Mouse (Mus musculus) gastrocnemius, postnatal 10 days (tissue): ENCODE measurements at regions not wholly inside any gene's neighbourhood (a gene's known extent, or its start where the extent isn't known, plus 50 kb on each side); places are given as distances from the start of the nearest gene placed in this dataset.

Experiments
- DNase-seq: peaks from one replicate; pipeline ENCODE4 v3.0.0; 2021; ENCODE audit warnings: mixed read lengths

DNA sequence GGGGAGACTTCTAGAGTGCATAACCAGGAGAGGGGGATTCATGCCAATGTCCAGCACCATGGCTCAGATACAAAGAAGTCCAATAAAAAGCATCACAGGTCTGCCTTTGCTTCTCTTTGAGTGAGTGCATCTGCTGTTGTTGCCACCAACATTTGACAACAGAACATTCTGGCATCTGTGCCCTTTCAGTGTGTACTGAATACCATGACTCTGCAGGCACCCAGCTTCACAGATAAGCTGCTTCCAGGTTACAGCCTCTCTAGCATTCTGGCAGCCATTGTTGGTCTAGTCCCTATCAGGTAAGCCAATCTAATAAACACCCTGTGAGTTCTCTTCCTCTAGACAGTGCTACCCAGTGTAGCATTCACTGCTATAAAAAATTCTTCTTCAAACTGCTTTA, 160.4 kb upstream of the AI593442 start:
- no peak for DNase-seq

DNA sequence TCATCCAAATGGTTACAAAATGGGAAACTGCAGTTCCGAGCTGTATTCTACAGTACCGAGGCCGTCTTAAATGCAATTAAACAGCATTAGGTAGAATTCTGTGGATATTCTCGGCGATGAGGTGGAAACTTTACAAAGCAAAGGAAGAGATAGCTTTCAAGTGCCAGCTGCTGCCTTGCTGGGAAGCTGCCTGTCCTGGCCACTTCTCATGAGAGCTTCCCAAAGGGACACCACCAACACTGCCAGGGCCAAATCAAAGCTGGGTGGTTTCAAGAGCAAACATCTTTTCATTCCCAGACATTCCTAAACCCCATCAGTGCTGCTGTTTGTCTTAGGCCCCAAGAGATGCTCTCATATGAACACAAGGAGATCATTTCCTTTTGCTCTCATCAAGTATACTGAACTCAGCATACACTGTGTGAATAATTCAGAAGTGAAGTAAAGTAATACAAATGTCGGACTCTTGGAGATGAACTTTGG, 156.6 kb upstream of the AI593442 start:
- DNase-seq = no peak

DNA sequence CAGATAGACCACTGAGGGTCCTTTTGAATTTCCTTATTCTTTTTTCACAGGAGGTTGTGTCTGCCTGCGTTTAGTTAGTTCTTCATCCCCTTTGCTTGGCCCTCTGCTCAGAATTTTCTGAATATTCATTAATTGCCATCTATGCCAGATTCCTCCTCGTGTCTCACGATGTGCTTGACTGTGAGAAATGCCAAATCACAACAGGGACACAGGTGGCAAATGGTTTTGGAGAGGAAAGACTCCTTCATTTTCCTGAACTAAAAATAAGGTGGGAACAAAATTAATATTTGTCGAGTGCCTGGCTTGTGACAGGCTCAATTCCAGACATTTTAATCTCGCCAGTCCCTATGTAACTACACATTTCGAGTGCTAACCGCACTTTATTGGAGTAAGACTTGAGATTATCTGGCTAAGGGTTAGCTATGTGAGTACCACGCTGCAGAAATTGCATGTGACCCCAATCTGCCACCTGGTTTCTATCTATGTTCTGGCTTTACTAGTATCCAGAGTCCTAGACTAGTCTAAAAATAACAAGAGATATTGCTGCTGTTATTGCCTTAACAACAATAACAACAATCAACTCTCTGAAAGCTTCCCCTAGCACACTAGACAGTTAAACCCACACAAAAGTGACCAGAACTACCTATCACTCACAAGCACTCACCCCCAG, 156.0 kb upstream of the AI593442 start:
- DNase-seq = no peak

DNA sequence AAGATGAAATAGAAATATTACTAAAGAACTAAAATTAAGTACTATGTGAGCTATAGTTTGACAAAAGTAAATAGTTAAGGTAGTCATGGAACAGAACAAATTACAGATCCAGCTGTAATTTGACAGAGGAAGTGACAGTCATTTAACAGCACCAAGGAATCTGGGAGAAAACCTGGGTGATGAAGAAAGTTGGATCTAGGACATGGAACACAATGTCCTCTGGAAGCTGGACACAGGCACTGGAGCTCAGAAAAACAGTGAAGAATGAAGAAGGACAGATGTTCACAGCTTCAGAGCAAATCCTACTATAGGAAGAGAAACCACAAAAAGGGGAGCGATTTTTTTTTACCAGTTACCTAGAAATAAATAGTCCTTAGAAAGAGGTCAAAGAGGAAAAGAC, 147.2 kb upstream of the AI593442 start:
- no peak for DNase-seq

DNA sequence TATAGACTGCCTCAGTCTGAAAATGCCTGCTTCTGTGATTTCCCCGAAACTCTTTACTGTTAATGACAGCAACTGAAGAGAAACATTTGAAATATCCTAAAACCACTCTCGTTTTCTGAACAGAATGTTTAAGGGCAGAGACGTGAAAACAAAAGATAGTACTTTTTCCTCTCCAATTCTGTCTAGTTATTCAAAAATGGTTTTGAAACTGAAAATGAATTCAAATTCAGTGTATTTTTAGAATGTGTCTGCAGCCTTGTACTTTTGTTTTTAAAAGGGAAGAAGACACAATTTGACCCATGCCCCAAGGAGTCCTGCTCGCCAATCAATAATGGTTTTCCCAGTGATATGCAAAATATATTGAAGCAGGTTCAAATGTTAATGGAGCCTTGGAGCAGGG, 136.7 kb upstream of the AI593442 start:
- no peak for DNase-seq

DNA sequence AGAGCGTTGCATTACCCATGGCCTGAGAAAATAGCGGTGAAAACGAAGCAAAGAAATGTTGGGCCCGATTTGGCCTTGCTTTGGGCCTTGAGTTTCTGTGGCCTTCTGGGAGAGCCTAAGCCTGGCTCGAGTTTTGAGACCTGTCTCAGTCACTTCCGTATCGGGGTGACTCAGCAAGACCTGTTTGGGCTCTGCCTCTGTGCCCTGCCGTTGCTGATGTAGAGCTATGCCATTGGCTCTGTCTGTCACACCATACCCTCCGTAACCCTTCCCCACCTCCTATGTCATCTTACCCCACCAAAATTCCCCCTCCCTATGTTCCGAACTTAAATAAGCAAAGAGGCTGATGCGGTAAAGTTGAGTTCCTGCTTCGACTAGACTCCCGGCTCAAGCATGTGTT, 123.4 kb upstream of the AI593442 start:
- DNase-seq = no peak

DNA sequence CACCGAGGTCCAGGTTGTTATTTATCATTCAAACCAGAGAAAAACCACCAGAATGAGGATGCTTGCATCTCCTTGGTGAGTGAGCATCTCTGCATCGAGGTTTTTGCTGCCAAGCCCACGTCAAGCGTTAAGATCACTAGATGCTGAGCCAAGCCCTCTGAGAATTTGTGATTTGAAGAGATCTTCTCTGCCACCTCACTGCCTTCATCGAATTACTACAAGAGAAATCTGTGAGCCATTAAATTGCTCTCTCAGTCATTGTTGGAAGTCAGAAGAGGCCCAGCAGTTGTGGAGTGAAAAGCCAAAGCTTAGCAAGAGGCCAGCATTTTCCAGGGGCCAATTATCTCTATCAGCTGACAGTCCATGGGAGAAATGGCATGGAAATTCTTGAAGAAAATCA, 122.2 kb upstream of the AI593442 start:
- no peak for DNase-seq

DNA sequence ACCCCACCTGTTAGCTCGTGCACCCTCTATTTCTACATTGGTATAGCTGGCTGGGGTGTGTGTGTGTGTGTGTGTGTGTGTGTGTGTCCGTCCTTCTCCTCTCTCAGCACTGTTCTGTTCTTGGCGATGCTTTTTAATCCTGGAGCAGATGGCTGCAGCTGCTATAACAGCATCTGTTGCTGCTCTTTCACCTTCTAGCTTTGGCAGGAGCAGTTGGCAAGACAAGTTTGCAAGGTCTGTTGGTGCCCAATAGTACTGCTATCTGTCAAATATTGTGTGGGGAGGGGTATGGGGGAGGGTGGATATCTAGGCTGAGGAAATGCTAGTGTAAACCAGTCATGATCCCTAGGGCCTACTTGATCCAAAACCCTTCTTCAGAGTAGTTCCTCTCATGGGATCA, 120.9 kb upstream of the AI593442 start:
- DNase-seq = no peak

DNA sequence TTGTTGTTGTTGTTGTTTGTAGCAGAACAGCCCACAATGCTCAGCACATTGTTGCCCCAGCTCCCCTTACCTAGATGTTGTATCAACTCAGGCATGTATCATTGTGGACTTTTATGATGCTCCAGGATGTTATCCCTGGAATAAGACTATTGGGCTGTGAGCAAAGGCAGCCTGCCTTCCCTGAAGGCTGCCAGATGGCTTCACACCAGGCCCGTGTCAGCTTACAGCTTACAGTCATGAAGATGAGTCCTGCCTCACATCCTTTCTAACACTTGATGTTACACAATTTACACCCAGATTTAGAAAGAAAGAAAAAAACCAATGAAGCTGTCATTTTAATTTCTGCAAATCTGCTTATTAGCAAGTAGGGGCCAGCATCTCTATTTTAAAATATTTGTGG, 113.0 kb upstream of the AI593442 start:
- peak; percentile 46 for DNase-seq

DNA sequence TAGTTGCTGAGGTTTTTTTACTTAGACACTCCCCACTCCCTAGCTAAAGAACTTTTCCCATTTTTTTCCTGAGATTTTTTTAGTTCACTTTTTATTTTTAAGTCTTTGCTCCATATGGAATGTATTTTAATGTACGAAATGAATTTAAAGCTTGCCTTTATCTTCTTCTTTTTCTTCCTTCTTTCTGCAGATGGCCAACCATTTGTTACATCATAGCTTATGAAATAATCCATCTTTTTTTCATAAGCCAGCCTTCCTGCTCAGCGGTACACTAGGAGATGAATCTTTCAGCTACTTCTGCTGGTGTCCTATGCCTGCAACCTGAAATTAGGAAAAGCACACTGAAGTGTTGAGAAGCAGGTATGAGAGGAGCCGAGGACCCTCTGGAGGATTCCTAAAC, 102.9 kb upstream of the AI593442 start:
- DNase-seq = no peak

DNA sequence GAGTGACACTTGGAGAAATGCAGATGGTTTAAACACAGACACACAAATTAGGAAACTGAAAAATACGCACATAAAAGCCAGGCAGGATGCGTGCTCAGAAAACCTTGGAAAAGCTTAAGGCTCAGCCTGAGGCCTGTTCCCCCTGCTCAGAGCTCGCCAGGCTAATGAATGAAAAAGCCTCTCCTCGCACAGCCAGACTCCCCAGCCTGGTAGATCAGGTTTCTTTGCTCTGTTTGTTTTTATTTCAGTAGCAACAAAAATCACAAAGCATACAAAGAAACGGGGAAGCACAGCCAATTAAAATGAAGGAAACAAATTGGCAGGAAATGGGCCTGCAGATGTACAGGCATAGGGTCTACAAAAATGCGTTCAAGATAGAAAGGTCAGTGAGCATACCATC, 97.0 kb upstream of the AI593442 start:
- no peak for DNase-seq

DNA sequence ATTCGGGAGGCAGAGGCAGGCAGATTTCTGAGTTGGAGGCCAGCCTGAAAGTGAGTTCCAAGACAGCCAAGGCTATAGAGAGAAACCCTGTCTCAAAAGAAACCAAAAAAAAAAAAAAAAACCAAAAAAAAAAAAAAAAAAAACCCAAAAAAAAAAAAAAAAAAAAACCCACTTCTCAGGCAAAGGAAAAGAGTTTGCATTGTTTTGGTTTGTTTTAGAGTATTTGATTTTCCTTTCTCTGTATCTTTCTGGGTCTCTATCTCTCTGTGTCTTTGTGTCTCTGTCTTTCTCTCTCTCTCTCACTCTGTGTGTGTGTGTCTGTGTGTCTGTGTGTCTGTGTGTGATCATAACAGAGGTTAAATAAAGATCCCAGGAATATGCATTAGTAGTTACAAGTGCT, 95.7 kb upstream of the AI593442 start:
- DNase-seq = no peak

DNA sequence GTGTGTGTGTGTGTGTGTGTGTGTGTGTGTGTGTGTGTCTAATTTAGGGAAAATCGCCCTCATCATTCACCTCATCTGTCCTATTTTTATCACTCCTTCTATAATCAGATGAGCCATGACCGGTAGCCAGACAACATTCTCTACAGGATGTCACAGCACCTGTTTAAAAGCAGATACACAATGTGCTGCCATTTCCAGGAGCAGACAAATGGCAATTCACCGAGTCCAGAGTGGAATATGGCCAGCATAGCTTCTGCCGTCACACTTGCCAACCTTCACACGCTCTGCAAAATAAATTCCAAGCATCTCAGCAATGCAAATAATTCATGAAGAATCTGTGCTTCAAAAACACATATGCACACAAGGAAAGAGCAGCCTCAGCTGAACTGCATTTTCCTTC, 88.5 kb upstream of the AI593442 start:
- DNase-seq = no peak

DNA sequence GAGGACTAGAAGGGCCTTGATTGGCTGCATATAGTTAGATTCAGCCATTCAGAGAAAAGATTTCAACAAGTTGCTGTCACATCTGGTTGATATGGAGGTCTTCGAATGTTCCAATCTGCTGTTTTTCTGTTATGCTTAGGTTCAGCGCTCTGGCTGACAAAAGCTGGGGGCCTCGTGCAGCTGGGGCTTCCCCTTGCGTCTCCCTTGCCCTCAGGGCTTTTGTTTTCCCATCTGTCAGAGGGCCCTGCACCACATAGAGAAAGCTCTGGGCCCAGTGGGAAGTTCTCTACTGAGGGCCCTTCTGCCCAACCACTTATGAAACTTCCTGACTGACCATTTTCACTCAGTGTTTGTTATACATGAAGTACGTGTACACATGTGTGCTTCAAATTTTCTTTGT, 86.2 kb upstream of the AI593442 start:
- DNase-seq = no peak

DNA sequence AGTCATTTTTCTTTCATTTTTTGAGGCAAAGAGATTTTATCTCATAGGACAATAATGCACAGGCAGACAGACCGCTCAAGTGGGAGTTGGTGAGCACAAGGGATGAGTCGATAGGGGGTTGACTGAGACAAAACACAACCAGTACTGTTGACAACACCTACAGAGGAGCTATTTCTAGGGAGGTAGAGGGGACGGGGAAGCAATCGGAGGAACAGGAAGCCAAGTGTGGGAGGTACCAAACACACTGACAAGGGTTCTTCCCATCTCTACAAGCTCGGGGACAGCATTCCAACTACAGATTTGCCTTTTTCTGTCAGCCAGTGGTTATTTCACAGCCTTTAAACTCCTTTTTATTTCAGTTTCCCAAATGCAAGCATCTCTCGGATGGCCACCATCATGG, 83.3 kb upstream of the AI593442 start:
- no peak for DNase-seq

DNA sequence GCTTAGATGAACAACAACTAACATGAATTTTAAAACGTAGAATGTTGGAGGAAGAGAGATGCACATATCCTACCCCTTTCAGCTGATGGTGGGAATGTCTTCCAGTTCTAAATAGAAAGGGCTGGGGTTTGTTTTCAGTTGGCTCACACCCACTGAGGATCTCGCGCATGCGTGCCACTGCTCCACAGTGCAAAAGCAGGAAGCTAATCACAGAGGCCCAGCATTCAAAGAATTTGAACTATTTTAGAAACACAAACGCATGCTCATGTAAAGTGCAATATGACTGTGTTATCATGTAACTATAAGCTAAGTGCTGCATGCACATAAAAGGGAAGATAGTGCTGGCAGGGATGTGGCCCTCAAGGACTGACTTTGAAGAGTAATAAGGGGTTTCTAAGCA, 81.7 kb upstream of the AI593442 start:
- no peak for DNase-seq

DNA sequence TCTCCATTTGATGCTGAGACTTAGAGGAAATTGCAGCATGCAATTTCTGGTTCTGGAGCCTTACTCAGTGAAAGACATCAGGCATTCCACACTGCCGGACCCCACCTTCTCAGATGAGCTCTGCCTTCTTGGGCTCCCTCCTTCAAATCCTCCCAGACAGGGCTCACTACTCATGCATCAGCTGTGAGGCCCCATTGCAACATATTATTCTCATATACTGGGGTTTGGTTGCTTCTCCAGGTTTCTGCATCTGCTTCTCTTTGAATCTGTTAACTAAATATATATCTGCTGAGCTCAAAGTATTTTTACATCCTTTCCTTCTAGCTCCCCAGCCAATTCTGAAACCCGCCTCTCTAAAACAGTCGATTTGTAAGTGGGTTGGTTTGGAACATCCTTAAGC, 68.8 kb upstream of the AI593442 start:
- no peak for DNase-seq

DNA sequence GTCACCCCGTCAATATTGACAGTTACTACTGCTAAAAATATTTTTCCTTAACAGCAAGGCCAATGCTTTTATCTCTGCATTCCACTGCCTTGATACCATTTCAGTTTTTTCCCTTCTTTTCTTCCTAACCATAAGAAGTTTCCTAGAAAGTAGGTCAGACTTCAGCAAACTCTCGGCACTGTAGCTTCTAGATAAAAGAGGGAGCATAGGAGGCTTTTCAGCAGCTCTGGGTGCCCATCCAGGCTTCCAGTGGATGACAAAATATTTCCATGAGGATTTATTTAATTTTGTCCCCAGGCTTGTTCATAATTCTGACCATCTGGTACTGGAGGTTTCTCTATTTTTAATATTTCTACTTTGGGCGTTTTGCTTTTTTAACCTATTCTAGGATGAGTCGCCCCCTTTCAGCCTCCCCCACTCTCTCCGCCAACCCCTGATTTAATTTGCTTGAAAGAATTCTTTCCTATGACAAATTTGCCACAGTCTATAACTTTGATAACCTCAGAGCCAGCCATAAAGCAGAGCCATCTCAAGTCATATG, 59.0 kb upstream of the AI593442 start:
- no peak for DNase-seq
